8 mouse cellular contexts compared by ENCODE assay signal in the genomic region with DNA sequence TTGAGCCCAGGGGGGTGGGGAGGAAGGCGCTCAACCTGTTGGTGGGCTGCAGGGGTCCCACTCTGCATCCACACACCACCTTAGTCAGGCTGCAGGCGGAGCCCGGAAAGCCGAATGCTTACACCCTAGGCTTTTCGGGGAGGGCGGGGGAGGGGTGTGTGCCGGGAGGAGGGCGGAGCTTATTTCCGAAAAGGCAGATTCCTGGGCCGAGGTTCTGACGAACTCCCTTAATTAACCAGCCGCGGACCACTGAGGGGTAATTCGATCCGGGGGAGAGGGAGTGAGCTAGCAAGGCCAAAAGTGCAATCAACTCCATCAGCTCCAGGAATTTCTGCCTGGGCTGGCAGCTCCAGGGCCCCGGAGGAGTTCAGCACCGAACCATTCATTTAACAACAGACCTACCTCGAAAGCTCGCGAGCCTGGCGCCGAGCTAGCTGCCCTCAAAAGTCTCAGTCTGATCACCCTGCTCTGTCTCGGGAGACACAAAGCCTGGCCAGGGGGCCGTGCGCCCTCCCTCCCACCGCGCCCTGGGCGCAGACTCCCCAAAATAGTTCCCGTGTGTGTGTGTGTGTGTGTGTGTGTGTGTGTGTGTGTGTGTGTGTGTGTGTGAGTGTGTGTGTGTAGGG. TPM values are rescaled to one million over a fixed set of nuclear protein-coding genes. Genes with fewer than 3 reads are reported as not detected.
A peak's percentile ranks its signal among the peaks of the same experiment; 100 is the strongest.
DNase-seq lines count a peak whose midpoint lies in the region; ATAC-seq and TF ChIP-seq lines count a peak whose summit lies in the region.

No protein-coding gene starts in this region.

- peak overlapping the region; percentile 78 for H3K9ac ChIP-seq in embryonic facial prominence, embryonic 12.5 days
- H3K9ac ChIP-seq in midbrain, postnatal 0 days (replicated peaks; ENCODE audit: low read length, poor library complexity, severe bottlenecking) = peak overlapping the region; percentile 77

- peak overlapping the region; percentile 74 for H3K4me3 ChIP-seq in embryonic facial prominence, embryonic 12.5 days
- H3K4me3 ChIP-seq in midbrain, postnatal 0 days (ENCODE audit: low read depth, low read length) = peak overlapping the region; percentile 61

- under 1% methylated on average over 29 of the region's 29 CpGs for WGBS in embryonic facial prominence, embryonic 12.5 days
- WGBS in midbrain, postnatal 0 days = under 1% methylated on average over 25 of the region's 29 CpGs

- H3K36me3 ChIP-seq in embryonic facial prominence, embryonic 12.5 days = peaks cover 10% of the 10 kb centered on the region
- no peaks in the 10 kb centered on the region for H3K36me3 ChIP-seq in midbrain, postnatal 0 days (ENCODE audit: insufficient read depth, low read length)
- no peaks in the 10 kb centered on the region for H3K36me3 ChIP-seq in splenic B cell, adult 2 months (ENCODE audit: control insufficient read depth, insufficient read depth, low read length, poor library complexity, severe bottlenecking)

- TF ChIP-seq CTCF in midbrain, postnatal 0 days (IDR thresholded peaks at IDR 0.05) = no peak

- no peaks in the 10 kb centered on the region for H3K9me3 ChIP-seq in embryonic facial prominence, embryonic 12.5 days
- no peaks in the 10 kb centered on the region for H3K9me3 ChIP-seq in midbrain, postnatal 0 days (ENCODE audit: low read length)

- peak overlapping the region; percentile 81 for H3K4me2 ChIP-seq in embryonic facial prominence, embryonic 12.5 days (replicated peaks)
- peak overlapping the region; percentile 83 for H3K4me2 ChIP-seq in midbrain, postnatal 0 days (ENCODE audit: low read depth, low read length, poor library complexity, severe bottlenecking)

- H3K27me3 ChIP-seq in embryonic facial prominence, embryonic 12.5 days = no peaks in the 10 kb centered on the region
- H3K27me3 ChIP-seq in midbrain, postnatal 0 days (ENCODE audit: insufficient read depth, low read length) = no peaks in the 10 kb centered on the region
- H3K27me3 ChIP-seq in splenic B cell, adult 2 months (ENCODE audit: control insufficient read depth, insufficient read depth, low read length, poor library complexity, severe bottlenecking) = no peaks in the 10 kb centered on the region

- peaks cover 13% of the 10 kb centered on the region; the same call in 1 of the 2 replicates for H3K4me1 ChIP-seq in embryonic facial prominence, embryonic 12.5 days
- H3K4me1 ChIP-seq in midbrain, postnatal 0 days (ENCODE audit: insufficient read depth, low read length) = no peaks in the 10 kb centered on the region; the same call in 1 of the 2 replicates

- peak overlapping the region; percentile 97 for H3K27ac ChIP-seq in embryonic facial prominence, embryonic 12.5 days
- H3K27ac ChIP-seq in midbrain, postnatal 0 days (ENCODE audit: low read depth, low read length) = peak overlapping the region; percentile 83

- peak; percentile 84 for ATAC-seq in embryonic facial prominence, embryonic 12.5 days (ENCODE audit: insufficient number of reproducible peaks, insufficient read depth, low FRiP score, low TSS enrichment)
- ATAC-seq in midbrain, postnatal 0 days (ENCODE audit: low FRiP score) = peak; percentile 75

- DNase-seq in 416B (ENCODE audit: low read depth) (peak; percentile 91), liver (peak; percentile 78)
- peak; percentile 83 for DNase-seq in adrenal gland, postnatal 14 days
- peak; percentile 78 for DNase-seq in heart, adult 9 months (ENCODE audit: low spot score in 2 of 2)
- peak; percentile 85 for DNase-seq in kidney, adult 9 months
- DNase-seq in midbrain, postnatal 0 days (ENCODE audit: low spot score) = peak; percentile 80
- DNase-seq in splenic B cell, adult 2 months (ENCODE audit: low read depth, low spot score) = peak; percentile 83

RNA-seq across cellular contexts. Expression of a gene that starts 2.1 kb away (rescaled TPM):
- 34.3 and 34.8 TPM in 2 replicates for total RNA-seq in adrenal gland, postnatal 14 days (2021)
- 47.6 and 50.9 TPM in 2 replicates for polyA plus RNA-seq in embryonic facial prominence, embryonic 12.5 days (2016; fragmentation: Nextera tagmentation; extraction: Ambion mirVana)
- total RNA-seq in midbrain, postnatal 0 days (2014; rRNA removed) = 12.9 and 13.6 TPM in 2 replicates
- polyA plus RNA-seq in midbrain, postnatal 0 days (2015; fragmentation: Nextera tagmentation; extraction: Ambion mirVana) = 10.6 and 13.3 TPM in 2 replicates

Comparison
In these comparisons a context has a peak if more than half of its experiments do, and no peak if none do; other contexts are left out.
1. Peak in every context shown above with its lines: DNase-seq, ATAC-seq, H3K4me3 ChIP-seq and H3K27ac ChIP-seq.